Mouse (Mus musculus) CH12.LX (cell line): ENCODE measurements around the gene Chit1.

Source experiments
- CTCF ChIP-seq, 2 experiments: IDR thresholded peaks in 1 of 2; conservative IDR thresholded peaks in 1 of 2; 2 replicates each; pipeline ENCODE4 v1.5.1; 2011 to 2012; ENCODE audit warnings: low read depth in 2 of 2, low read length in 2 of 2, improper control_type of control experiment in 1 of 2, inconsistent platforms in 1 of 2, mild to moderate bottlenecking in 1 of 2, moderate library complexity in 1 of 2
- EP300 ChIP-seq: IDR thresholded peaks from 2 replicates; pipeline ENCODE4 v1.6.1; 2011; ENCODE audit warnings: low read length, improper control_type of control experiment
- GABPA ChIP-seq: IDR thresholded peaks from 2 replicates; pipeline ENCODE4 v1.6.1; 2012; ENCODE audit warnings: low read depth, low read length, improper control_type of control experiment, inconsistent platforms; ENCODE audit not compliant: insufficient replicate concordance
- MAX ChIP-seq: IDR thresholded peaks from 2 replicates; pipeline ENCODE4 v1.6.1; 2011; ENCODE audit warnings: low read length, improper control_type of control experiment
- NRF1 ChIP-seq: IDR thresholded peaks from 2 replicates; pipeline ENCODE4 v1.6.1; 2014; ENCODE audit warnings: low read depth, mild to moderate bottlenecking, inconsistent platforms, low read length, improper control_type of control experiment, moderate library complexity
- POLR2A ChIP-seq: IDR thresholded peaks from 2 replicates; pipeline ENCODE4 v1.6.1; 2011; ENCODE audit warnings: low read depth, mild to moderate bottlenecking, improper control_type of control experiment, low read length
- TCF12 ChIP-seq: IDR thresholded peaks from 2 replicates; pipeline ENCODE4 v1.6.1; 2014; ENCODE audit warnings: low read depth, mild to moderate bottlenecking, inconsistent platforms, low read length, improper control_type of control experiment
- UBTF ChIP-seq: IDR thresholded peaks from 2 replicates; pipeline ENCODE4 v1.6.1; 2012; ENCODE audit warnings: low read depth, mild to moderate bottlenecking, inconsistent platforms, low read length, improper control_type of control experiment, moderate library complexity

- no peak for TF ChIP-seq POLR2A
- TF ChIP-seq EP300, result no peak
- no peak for TF ChIP-seq TCF12
- no peak for TF ChIP-seq CTCF (conservative IDR thresholded peaks at IDR 0.05 in 1 of 2, IDR thresholded peaks at IDR 0.05 in 1 of 2; ENCODE audit: low read depth in 2 of 2, low read length in 2 of 2)
- no peak for TF ChIP-seq MAX
- TF ChIP-seq UBTF, result no peak
- TF ChIP-seq NRF1, result no peak
- TF ChIP-seq GABPA, result no peak
Observed at GRCm38 (mm10) chr1:134166547-134166946, 55.5 kb downstream of the Chit1 start.
